Mouse (Mus musculus): ENCODE measurements around the gene Sh3gl2. TPM values are rescaled to one million over a fixed set of nuclear protein-coding genes. Genes with fewer than 3 reads are reported as not detected.

Gene Sh3gl2
- total RNA-seq, 1 experiment from 2014 or later, result not detected

DNA sequence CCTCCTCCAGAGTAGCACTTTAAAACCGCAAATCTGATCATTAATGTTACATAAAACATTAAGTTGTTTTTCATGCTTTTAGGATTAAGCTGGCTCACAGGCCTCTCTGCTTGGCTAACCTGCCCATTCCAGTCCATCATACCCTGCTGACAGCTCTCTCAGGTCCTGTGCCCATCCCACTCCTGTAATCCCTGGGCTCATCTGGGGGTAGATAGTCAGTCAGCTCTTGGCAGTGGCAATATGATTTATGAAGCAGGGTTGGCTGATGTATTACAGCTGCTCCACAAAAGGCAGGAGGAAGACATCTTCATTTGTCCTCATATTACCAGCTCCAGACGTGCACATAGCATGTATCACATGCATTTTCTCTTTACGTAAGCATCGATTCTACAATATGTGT is 158.3 kb downstream of the Sh3gl2 start:
- no peak for ATAC-seq (replicated peaks in 1 of 2; ENCODE audit: insufficient read depth in 1 of 2, low FRiP score in 2 of 2, low TSS enrichment in 1 of 2, low read depth in 1 of 2, poor library complexity in 2 of 2, severe bottlenecking in 2 of 2)

DNA sequence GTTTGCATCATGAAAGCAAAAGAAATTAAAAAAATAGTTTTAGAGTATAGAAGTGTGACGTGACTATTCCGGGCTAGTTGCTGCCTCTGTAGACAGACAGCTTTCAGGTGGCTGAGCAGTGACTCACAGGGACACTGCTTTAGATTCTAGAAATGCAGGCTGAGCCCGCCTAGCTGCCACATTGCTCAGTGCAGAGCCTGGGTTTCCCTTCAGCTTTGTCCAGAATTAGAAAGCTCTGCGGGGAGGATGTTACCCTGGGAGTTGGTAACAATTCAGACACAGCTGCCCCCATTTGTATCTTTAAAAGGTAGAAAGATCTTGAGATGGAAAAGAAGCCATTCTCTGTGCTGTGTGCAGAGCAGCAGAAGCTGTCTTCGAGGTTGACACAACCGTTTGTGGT is 166.1 kb downstream of the Sh3gl2 start:
- ATAC-seq (replicated peaks in 1 of 2; ENCODE audit: insufficient read depth in 1 of 2, low FRiP score in 2 of 2, low TSS enrichment in 1 of 2, low read depth in 1 of 2, poor library complexity in 2 of 2, severe bottlenecking in 2 of 2), result no peak

DNA sequence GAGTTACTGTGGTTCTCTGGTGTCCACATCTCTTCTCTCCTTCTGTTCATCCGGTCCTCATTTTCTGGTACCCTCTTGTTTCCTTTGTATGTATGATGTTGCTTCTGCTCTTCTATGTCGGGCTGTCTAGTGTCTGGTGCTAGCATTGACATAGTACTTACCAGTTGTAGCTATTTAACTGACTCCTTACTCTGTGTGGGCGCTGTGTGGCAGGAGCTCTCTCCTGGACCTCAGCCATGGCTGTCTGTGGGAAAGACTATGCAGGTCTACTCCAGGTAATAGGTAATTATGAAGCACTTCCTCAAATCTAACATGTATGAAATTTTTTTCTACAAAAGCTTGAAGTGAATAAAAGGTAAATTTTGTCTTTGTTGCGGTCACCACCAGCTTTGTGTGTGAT is 169.9 kb downstream of the Sh3gl2 start:
- no peak for ATAC-seq (replicated peaks in 1 of 2; ENCODE audit: insufficient read depth in 1 of 2, low FRiP score in 2 of 2, low TSS enrichment in 1 of 2, low read depth in 1 of 2, poor library complexity in 2 of 2, severe bottlenecking in 2 of 2)

DNA sequence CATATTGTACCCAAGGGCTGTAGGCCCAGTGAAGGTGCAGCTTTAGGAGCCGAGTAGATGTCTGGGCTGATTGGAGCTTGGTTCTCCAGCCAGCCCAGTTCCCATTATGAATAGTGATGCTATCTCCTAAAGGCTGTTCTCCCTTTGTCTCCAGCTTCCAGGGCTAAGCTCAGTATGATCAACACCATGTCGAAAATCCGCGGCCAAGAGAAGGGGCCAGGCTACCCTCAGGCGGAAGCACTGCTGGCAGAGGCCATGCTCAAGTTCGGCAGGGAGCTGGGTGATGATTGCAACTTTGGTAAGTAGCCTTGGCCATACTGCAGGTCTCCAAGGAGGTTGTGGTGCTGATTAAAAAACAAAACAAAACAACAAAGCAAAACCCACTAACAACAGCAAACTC is 171.3 kb downstream of the Sh3gl2 start:
- ATAC-seq (replicated peaks in 1 of 2; ENCODE audit: insufficient read depth in 1 of 2, low FRiP score in 2 of 2, low TSS enrichment in 1 of 2, low read depth in 1 of 2, poor library complexity in 2 of 2, severe bottlenecking in 2 of 2), result no peak

DNA sequence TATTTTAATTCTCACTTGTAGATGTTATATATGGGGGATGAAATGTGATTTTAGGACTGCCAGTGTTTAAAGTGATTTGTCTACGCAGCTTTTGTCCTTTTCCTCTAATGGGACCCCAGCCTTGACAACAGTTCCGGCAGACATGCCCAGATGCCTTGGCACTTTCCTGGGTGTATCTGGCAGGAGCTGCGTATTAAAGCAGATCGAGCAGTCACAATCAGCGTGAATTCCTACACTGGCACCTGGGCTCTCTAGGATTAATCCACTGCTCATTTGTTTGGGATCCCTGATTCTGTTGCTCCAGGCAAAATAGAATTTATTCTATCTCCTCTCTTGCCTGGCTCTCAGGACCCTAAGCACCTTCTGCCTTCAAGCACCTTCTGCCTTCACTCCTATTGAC is 171.7 kb downstream of the Sh3gl2 start:
- no peak for ATAC-seq (replicated peaks in 1 of 2; ENCODE audit: insufficient read depth in 1 of 2, low FRiP score in 2 of 2, low TSS enrichment in 1 of 2, low read depth in 1 of 2, poor library complexity in 2 of 2, severe bottlenecking in 2 of 2)

DNA sequence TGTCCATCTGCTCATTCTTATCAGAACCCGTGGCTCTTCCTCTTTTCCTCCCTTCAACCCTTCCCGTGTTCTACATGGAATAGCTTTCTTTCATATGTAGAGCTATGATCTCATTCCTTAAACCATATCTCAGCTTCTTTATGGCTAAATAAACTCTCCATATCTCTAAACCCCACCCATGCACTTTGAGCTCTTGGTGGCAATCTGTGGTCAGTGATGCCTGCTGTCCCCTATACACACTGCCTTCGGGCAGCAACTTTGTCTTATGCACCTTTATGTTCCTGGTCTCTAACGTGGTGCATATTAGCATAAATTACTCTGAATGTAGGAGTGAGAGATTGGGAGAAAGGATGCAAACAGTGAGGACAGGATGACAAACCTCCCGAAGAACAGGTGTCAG is 180.3 kb downstream of the Sh3gl2 start:
- no peak for ATAC-seq (replicated peaks in 1 of 2; ENCODE audit: insufficient read depth in 1 of 2, low FRiP score in 2 of 2, low TSS enrichment in 1 of 2, low read depth in 1 of 2, poor library complexity in 2 of 2, severe bottlenecking in 2 of 2)

DNA sequence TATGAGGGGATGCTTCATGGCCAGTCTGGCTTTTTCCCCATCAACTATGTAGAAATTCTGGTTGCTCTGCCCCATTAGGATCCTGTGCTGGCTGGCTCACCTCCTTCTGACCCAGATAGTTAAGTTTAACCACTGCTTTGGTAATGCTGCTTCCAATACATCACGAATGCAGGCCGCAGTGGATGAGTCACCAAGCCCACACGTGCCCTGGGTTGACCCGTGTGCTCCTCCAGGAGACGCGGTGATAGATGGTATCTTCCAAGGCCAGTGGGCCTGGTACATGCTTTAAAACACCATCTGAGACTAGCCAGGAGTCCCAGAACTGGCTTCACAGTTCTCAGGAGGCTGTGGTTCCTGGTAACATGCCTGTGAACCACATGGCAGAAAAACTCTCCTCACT is 182.8 kb downstream of the Sh3gl2 start:
- no peak for ATAC-seq (replicated peaks in 1 of 2; ENCODE audit: insufficient read depth in 1 of 2, low FRiP score in 2 of 2, low TSS enrichment in 1 of 2, low read depth in 1 of 2, poor library complexity in 2 of 2, severe bottlenecking in 2 of 2)

DNA sequence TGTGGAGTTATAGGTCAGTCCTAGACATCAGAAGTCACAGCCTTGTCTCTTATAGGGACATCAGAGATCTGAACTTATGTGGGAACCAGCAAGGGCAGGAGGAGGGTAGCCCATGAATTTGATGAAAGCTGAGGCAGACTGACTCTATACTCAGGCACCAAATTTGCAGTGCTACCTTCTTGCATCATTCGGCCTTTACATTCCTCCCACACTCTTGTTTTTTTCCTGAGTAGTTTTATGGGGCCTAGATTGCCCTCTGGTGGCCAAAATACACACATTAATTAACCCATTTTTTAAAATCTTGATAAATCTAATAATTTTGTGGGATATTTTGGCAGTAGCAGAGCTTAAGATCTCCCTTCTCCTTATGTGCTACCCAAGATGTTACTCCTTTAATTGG is 186.9 kb downstream of the Sh3gl2 start:
- ATAC-seq (replicated peaks in 1 of 2; ENCODE audit: insufficient read depth in 1 of 2, low FRiP score in 2 of 2, low TSS enrichment in 1 of 2, low read depth in 1 of 2, poor library complexity in 2 of 2, severe bottlenecking in 2 of 2), result no peak

DNA sequence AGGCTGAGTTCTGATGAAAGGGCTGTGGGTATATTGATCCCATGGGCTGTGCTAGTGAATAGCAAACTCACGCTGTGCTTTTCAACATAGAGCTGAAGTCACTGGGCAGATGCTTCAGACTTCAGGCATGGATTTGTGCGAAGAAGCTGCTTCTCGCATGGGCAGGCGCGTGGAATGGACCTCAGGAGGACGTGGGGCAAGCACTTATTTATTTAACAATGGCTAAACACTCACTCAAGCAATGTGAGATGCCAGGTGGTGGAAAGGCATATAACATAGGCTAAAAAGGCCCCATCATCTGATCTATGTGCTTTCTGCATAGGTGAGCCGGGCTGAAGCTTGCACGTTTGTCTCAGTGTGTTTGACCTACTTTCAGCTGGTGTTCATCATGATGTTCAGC is 193.8 kb downstream of the Sh3gl2 start:
- no peak for ATAC-seq (replicated peaks in 1 of 2; ENCODE audit: insufficient read depth in 1 of 2, low FRiP score in 2 of 2, low TSS enrichment in 1 of 2, low read depth in 1 of 2, poor library complexity in 2 of 2, severe bottlenecking in 2 of 2)

DNA sequence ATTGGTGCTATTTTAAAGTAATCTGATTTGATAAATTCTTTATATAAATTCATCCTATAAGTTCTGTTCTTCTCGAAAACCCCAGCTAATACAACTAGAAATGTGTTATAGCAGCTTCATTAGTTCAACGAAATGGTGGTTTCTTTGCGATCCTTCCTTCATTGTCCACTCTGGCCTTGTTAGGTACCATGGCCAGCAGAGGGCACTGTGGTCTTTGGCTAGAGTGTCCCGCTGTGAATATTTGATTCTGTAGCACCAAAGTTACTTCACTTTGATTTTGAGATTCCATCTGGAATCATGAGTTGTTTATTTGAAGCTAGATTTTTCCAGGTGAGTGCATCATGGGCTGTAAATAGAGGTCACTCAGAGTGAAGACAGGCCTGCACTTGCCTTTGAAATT is 197.9 kb downstream of the Sh3gl2 start:
- ATAC-seq (replicated peaks in 1 of 2; ENCODE audit: insufficient read depth in 1 of 2, low FRiP score in 2 of 2, low TSS enrichment in 1 of 2, low read depth in 1 of 2, poor library complexity in 2 of 2, severe bottlenecking in 2 of 2), result peak; percentile 70 to 82; a peak in 3 of 4 replicates

DNA sequence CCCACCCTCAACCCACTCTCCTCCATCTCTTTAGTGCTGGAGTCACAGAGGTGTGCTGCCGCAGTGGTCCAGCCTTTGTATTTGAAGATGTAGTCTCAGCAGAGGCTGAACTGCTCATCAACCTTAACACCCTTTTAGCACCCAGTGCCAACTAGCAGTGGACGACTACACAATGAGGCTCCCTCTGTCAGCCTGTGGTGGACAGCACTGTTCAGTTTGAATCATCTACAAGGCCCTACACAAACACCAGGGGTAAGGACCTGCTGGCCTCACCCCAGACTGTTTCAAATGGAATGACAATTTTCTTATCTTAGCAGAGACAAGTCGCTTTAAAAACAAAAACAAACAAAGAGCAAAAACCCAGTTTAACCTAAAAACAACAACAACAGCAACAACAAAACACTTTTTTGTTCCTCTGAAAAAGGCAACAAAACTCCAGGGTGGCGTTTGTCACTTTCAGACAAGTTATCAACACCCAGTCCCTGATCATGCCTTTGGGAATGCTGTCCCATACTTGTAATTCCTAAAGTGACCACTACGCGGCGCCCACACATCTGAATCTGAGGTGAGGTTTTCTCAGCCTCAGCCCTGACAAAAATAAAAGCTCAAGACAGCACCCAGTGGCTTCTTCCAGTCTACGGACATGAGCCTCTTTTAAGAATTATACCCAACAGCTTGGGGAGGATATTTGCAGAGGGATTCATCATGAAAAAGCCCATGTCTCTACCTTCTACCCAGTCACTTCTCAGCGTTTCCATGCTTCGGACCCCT is 199.7 kb downstream of the Sh3gl2 start:
- ATAC-seq (replicated peaks in 1 of 2; ENCODE audit: insufficient read depth in 1 of 2, low FRiP score in 2 of 2, low TSS enrichment in 1 of 2, low read depth in 1 of 2, poor library complexity in 2 of 2, severe bottlenecking in 2 of 2), result peak; percentile 63 to 74; a peak in 3 of 4 replicates

DNA sequence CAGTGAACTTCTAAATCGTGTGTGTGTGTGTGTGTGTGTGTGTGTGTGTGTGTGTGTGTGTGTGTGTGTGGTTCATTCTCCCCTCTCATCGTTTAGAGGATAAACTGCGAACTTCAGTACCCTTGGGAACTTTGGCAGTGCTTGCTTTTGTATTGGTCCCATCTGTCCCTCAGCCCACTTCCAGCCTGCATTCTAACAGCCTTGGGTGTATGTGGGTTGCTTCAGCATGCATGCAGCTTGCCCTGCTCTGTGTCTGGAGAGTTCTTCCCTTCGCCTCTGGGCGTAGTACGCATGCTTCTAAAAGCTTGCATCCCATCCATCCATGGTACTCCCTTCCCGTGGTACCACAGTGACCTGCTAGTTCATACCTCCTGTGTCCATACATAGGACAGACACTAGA is 200.3 kb downstream of the Sh3gl2 start:
- ATAC-seq (replicated peaks in 1 of 2; ENCODE audit: insufficient read depth in 1 of 2, low FRiP score in 2 of 2, low TSS enrichment in 1 of 2, low read depth in 1 of 2, poor library complexity in 2 of 2, severe bottlenecking in 2 of 2), result no peak

DNA sequence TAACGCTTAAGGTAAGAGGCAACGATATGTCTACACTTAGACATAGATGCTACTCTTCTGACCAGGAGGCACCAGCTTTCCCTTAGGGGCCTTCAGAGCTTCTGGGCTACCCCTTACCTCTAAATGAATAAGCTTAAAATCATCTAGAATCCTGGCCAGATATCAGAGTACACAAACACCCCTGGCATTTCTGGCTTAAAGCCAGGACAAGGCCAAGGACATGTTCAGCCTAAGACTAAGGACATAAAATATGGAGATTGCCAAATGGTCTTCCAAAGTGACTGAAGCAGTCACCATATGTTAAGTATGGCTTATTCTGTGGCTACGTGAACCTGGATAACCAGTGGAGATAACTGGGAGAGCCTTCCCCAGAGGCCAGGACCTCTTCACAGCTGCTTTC is 211.5 kb downstream of the Sh3gl2 start:
- ATAC-seq (replicated peaks in 1 of 2; ENCODE audit: insufficient read depth in 1 of 2, low FRiP score in 2 of 2, low TSS enrichment in 1 of 2, low read depth in 1 of 2, poor library complexity in 2 of 2, severe bottlenecking in 2 of 2), result no peak

DNA sequence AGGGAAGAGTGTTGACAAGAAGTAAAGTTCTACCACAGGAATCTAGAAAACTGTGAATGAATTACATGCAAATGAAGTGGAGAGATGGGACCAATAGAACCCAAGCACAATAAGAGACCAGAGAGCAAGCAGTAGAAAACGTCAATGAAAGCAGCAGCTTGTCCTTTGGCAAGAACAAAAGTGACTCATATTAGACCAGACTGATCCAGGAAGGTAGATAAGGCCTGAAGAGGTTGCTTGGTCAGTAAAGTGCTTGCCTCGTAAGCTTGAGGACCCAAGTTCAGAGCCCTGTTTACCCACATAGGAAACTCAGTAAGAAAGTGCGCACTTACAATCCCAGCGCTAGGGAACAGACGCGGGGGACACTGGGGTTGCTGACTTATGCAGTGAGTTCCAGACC is 215.5 kb downstream of the Sh3gl2 start:
- ATAC-seq (replicated peaks in 1 of 2; ENCODE audit: insufficient read depth in 1 of 2, low FRiP score in 2 of 2, low TSS enrichment in 1 of 2, low read depth in 1 of 2, poor library complexity in 2 of 2, severe bottlenecking in 2 of 2), result no peak

DNA sequence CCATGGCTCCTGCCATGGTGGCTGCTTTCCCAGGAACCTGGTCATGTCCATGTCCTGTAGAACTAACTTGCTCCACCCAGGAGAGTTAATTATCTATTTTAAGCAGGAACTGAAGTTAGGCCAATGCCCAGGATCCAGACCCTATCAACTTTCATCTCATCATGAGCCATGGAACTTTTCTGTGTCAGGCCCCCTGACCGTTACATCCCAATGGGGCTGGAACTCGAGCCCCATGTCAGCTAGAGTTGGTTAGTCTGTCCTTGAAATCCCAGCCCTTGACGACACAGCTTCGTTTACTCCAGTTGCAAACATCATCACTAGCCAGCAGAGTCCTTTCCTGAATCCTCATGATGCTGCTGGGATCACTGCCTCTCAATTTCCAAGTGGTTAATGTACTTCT is 221.3 kb downstream of the Sh3gl2 start:
- ATAC-seq (replicated peaks in 1 of 2; ENCODE audit: insufficient read depth in 1 of 2, low FRiP score in 2 of 2, low TSS enrichment in 1 of 2, low read depth in 1 of 2, poor library complexity in 2 of 2, severe bottlenecking in 2 of 2), result no peak

DNA sequence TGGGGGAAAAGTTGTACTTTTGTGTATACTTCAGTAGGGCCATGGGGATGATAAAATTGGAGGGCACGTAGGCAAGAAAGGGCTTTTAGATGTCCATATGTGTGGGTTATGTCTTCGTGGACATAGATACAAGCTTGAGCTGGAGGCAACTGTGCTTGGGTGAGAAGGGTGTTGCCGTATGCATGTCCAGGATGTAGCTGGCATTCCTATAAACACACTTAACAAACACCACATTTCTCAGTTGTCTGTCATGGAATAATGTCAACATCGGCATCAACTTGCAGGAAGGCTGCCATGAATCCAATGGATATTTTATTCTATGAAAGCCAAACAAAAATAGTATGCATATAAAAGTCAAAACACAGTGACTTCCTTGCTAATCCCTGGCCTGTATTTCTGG is 227.9 kb downstream of the Sh3gl2 start:
- ATAC-seq (replicated peaks in 1 of 2; ENCODE audit: insufficient read depth in 1 of 2, low FRiP score in 2 of 2, low TSS enrichment in 1 of 2, low read depth in 1 of 2, poor library complexity in 2 of 2, severe bottlenecking in 2 of 2), result no peak

DNA sequence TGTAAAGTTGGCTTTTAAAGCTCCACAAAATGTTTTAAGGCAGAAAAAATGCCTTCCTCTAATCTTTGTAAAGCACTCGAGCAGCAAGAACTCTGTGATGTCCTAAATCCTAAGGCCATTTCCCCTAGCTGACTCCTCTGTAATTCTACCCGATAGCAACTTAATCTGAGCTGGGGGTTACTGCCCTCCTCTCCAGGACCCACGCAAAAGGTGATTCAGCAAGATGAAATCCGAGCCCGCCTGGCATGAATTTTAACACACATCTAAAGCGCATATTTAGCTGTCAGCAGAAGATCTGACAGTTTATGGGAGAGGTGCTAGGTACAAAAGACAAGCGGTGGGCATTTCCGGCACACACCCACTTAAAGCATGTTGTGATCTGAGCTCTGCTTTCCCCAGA is 229.8 kb downstream of the Sh3gl2 start:
- ATAC-seq (replicated peaks in 1 of 2; ENCODE audit: insufficient read depth in 1 of 2, low FRiP score in 2 of 2, low TSS enrichment in 1 of 2, low read depth in 1 of 2, poor library complexity in 2 of 2, severe bottlenecking in 2 of 2), result no peak

DNA sequence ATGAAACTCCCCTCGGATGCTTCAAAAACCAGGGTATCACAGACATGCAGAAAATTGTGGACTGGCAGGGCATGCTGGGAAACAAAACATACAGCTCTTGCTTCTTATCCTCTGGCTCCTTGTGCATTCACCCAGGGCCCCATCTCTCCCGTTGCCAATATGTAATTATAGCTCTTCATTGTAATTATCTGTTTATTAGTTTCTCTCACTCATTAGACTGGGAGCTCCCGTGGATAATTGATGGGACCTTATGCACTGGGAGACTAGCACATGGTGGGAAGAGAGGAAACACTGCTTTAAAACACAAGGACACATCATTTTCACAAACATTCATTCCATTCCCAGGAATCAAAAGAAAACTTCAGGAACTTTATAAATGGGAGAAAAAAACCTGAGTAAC is 233.9 kb downstream of the Sh3gl2 start:
- ATAC-seq (replicated peaks in 1 of 2; ENCODE audit: insufficient read depth in 1 of 2, low FRiP score in 2 of 2, low TSS enrichment in 1 of 2, low read depth in 1 of 2, poor library complexity in 2 of 2, severe bottlenecking in 2 of 2), result no peak

DNA sequence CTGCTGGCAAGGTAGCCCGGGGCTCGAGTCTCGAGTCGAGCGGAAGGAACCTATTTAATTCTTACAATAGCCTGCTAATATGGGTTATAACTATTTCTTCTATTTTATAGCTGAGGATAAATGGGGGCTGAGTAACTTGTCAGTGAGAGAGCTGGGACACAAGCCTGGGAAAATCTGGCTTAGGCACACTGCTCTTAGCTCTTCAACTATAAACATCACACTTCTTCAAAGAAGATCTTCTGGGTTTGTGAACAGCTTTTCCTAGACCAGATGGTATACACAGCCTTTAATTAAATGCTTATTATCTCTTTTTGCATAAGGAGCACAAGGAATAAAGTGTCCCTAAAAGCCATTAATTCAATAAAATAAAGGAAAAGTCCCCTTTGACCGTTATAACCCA is 278.7 kb downstream of the Sh3gl2 start:
- ATAC-seq (replicated peaks in 1 of 2; ENCODE audit: insufficient read depth in 1 of 2, low FRiP score in 2 of 2, low TSS enrichment in 1 of 2, low read depth in 1 of 2, poor library complexity in 2 of 2, severe bottlenecking in 2 of 2), result no peak

Data from hematopoietic stem cell, adult 5-6 weeks (primary cell).